9 mouse cellular contexts compared by ENCODE assay signal in genomic region chr4:117867823-117868222, GRCm38 (mm10). TPM values are rescaled to one million over a fixed set of nuclear protein-coding genes. Genes with fewer than 3 reads are reported as not detected.
DNase-seq lines count a peak whose midpoint lies in the region; ATAC-seq and TF ChIP-seq lines count a peak whose summit lies in the region.
"Had no signal": no experiment of that assay in that cellular context is flagged by ENCODE, and none has a peak within 500 bp of the region (broad histone marks: within the 10 kb centered on the region; RNA-seq: fewer than 3 reads in every experiment).

No protein-coding gene starts in this region.

- no peaks in the 10 kb centered on the region for H3K9me3 ChIP-seq in MEL (replicated peaks; ENCODE audit: insufficient read depth, low read length)
- H3K9me3 ChIP-seq in embryonic facial prominence, embryonic 11.5 days (replicated peaks; ENCODE audit: control insufficient read depth, low read length) = no peaks in the 10 kb centered on the region
- H3K9me3 ChIP-seq in heart, embryonic 14.5 days (ENCODE audit: control insufficient read depth, low read length) = no peaks in the 10 kb centered on the region
- H3K9me3 ChIP-seq in stomach, embryonic 15.5 days = no peaks in the 10 kb centered on the region
- H3K9me3 ChIP-seq: G1E had no signal

- H3K79me2 ChIP-seq in MEL (ENCODE audit: control insufficient read depth, insufficient read depth, low read length, poor library complexity) = no peaks in the 10 kb centered on the region

- H3K27ac ChIP-seq in MEL (ENCODE audit: control insufficient read depth, low read depth, low read length) = no peak overlapping the region
- H3K27ac ChIP-seq in embryonic facial prominence, embryonic 11.5 days (replicated peaks; ENCODE audit: low read depth, low read length) = no peak overlapping the region
- no peak overlapping the region for H3K27ac ChIP-seq in heart, embryonic 14.5 days (replicated peaks in 1 of 2; ENCODE audit: control insufficient read depth in 1 of 2, insufficient read depth in 1 of 2, low read depth in 2 of 2, low read length in 2 of 2)
- H3K27ac ChIP-seq in stomach, embryonic 15.5 days = no peak overlapping the region

- no peak for TF ChIP-seq POLR2A in MEL (IDR thresholded peaks at IDR 0.05; ENCODE audit: control insufficient read depth in 1 of 2, insufficient read depth in 1 of 2, low read depth in 1 of 2, low read length in 2 of 2, poor library complexity in 1 of 2)

- ATAC-seq in embryonic facial prominence, embryonic 11.5 days (replicated peaks; ENCODE audit: insufficient number of reproducible peaks, low FRiP score, low TSS enrichment, low read depth) = no peak
- ATAC-seq in heart, embryonic 14.5 days (ENCODE audit: insufficient number of reproducible peaks, insufficient read depth, low FRiP score, low read depth) = no peak
- peak; percentile 59 for ATAC-seq in megakaryocyte progenitor cell, adult 5-6 weeks (replicated peaks; ENCODE audit: poor library complexity)
- ATAC-seq in stomach, embryonic 15.5 days (ENCODE audit: insufficient read depth, low FRiP score, low read depth) = no peak

- H3K4me1 ChIP-seq in MEL (ENCODE audit: control insufficient read depth in 1 of 2, insufficient read depth in 2 of 2, low read length in 2 of 2) = no peaks in the 10 kb centered on the region
- H3K4me1 ChIP-seq in embryonic facial prominence, embryonic 11.5 days (ENCODE audit: control insufficient read depth, insufficient read depth, low read length) = peaks cover 3% of the 10 kb centered on the region; the same call in 1 of the 2 replicates
- peaks cover 16 to 20% of the 10 kb centered on the region in 2 experiments for H3K4me1 ChIP-seq in heart, embryonic 14.5 days (ENCODE audit: control insufficient read depth in 2 of 2, insufficient read depth in 2 of 2, low read length in 2 of 2)
- peaks cover 18% of the 10 kb centered on the region for H3K4me1 ChIP-seq in stomach, embryonic 15.5 days

- H3K27me3 ChIP-seq in MEL (ENCODE audit: control insufficient read depth in 1 of 2, insufficient read depth in 2 of 2, low read length in 2 of 2) = no peaks in the 10 kb centered on the region
- no peaks in the 10 kb centered on the region for H3K27me3 ChIP-seq in embryonic facial prominence, embryonic 11.5 days (ENCODE audit: control insufficient read depth, insufficient read depth, low read length)
- peaks cover 14% of the 10 kb centered on the region; the same call in 1 of the 2 replicates for H3K27me3 ChIP-seq in heart, embryonic 14.5 days (ENCODE audit: control insufficient read depth, insufficient read depth, low read length)
- 0 out of 2 replicates have a peak, but pooled peaks cover 5% of the 10 kb centered on the region for H3K27me3 ChIP-seq in stomach, embryonic 15.5 days (replicated peaks)

- H3K9ac ChIP-seq in MEL (ENCODE audit: control insufficient read depth, low read depth, low read length, poor library complexity, severe bottlenecking) = no peak overlapping the region
- H3K9ac ChIP-seq in embryonic facial prominence, embryonic 11.5 days (replicated peaks; ENCODE audit: low read length) = no peak overlapping the region
- H3K9ac ChIP-seq in heart, embryonic 14.5 days (ENCODE audit: low read length) = 0 out of 2 replicates have a peak overlapping the region, but pooled peaks have one; percentile 38
- no peak overlapping the region for H3K9ac ChIP-seq in stomach, embryonic 15.5 days

- peak; percentile 15 for TF ChIP-seq RAD21 in MEL (IDR thresholded peaks at IDR 0.05; ENCODE audit: low read depth, low read length)

- peak overlapping the region; percentile 0; the same call in 1 of the 2 replicates for H3K4me2 ChIP-seq in embryonic facial prominence, embryonic 11.5 days (ENCODE audit: low read depth, low read length)
- H3K4me2 ChIP-seq in heart, embryonic 14.5 days (ENCODE audit: low read length) = peak overlapping the region; percentile 38; the same call in 1 of the 2 replicates
- H3K4me2 ChIP-seq in stomach, embryonic 15.5 days = peak overlapping the region; percentile 34; the same call in 1 of the 2 replicates

- no peak for TF ChIP-seq EP300 in MEL (IDR thresholded peaks at IDR 0.05; ENCODE audit: low read depth in 1 of 2, low read length in 2 of 2)

- H3K4me3 ChIP-seq in MEL (ENCODE audit: control insufficient read depth in 1 of 2, insufficient read depth in 1 of 2, low read depth in 2 of 2, low read length in 2 of 2) = no peak overlapping the region
- no peak overlapping the region for H3K4me3 ChIP-seq in embryonic facial prominence, embryonic 11.5 days (ENCODE audit: low read depth, low read length)
- no peak overlapping the region for H3K4me3 ChIP-seq in heart, embryonic 14.5 days (ENCODE audit: control insufficient read depth in 1 of 2, insufficient read depth in 1 of 2, low read depth in 1 of 2, low read length in 2 of 2)
- no peak overlapping the region for H3K4me3 ChIP-seq in stomach, embryonic 15.5 days (replicated peaks)

- no peaks in the 10 kb centered on the region; a peak in 1 of 4 replicates for H3K36me3 ChIP-seq in MEL (ENCODE audit: control insufficient read depth in 1 of 2, insufficient read depth in 2 of 2, low read length in 2 of 2)
- no peaks in the 10 kb centered on the region for H3K36me3 ChIP-seq in embryonic facial prominence, embryonic 11.5 days (replicated peaks; ENCODE audit: control insufficient read depth, insufficient read depth, low read depth, low read length)
- no peaks in the 10 kb centered on the region for H3K36me3 ChIP-seq in heart, embryonic 14.5 days (ENCODE audit: control insufficient read depth, insufficient read depth, low read length)
- peaks cover 6% of the 10 kb centered on the region; the same call in 1 of the 2 replicates for H3K36me3 ChIP-seq in stomach, embryonic 15.5 days

- 15% methylated on average over 24 of the region's 24 CpGs for WGBS in embryonic facial prominence, embryonic 11.5 days
- 14% methylated on average over 24 of the region's 24 CpGs for WGBS in heart, embryonic 14.5 days
- 20% methylated on average over 24 of the region's 24 CpGs for WGBS in stomach, embryonic 15.5 days

- DNase-seq in cerebellum, adult 9-10 months = peak; percentile 47
- DNase-seq in cerebellum, adult 11-12 months = no peak
- peak; percentile 23 for DNase-seq in MEL (ENCODE audit: low read depth, low spot score)
- peak; percentile 76 for DNase-seq in embryonic facial prominence, embryonic 11.5 days (ENCODE audit: low spot score)
- peak; percentile 83 to 84 for DNase-seq in kidney, postnatal 4 days

- peak; percentile 13 to 68 (median 45); a peak in 5 of 6 replicates for TF ChIP-seq CTCF in MEL (IDR thresholded peaks at IDR 0.05 in 2 of 3, conservative IDR thresholded peaks at IDR 0.05 in 1 of 3; ENCODE audit: control insufficient read depth in 1 of 3, insufficient read depth in 1 of 3, low read depth in 2 of 3, low read length in 3 of 3, poor library complexity in 1 of 3, severe bottlenecking in 1 of 3)

RNA-seq across cellular contexts. Expression of gene Ccdc24, which starts 4.5 kb away (rescaled TPM):
- total RNA-seq in MEL (2012; rRNA removed) = 0.19 and 0.56 TPM in 2 replicates
- under 1 TPM in 1 of 2 experiments, not detected in 1; 0.36 TPM for polyA plus RNA-seq in MEL (2012; ENCODE audit: insufficient read depth in 1 of 2, insufficient read length in 2 of 2, low read depth in 1 of 2, low replicate concordance in 2 of 2, missing spikeins in 1 of 2)
- polyA plus RNA-seq in embryonic facial prominence, embryonic 11.5 days (2014; fragmentation: Nextera tagmentation; extraction: Ambion mirVana) = 0.86 and 1.6 TPM in 2 replicates
- polyA plus RNA-seq in heart, embryonic 14.5 days (2014; fragmentation: Nextera tagmentation; extraction: Ambion mirVana) = 0.49 and 0.70 TPM in 2 replicates
- total RNA-seq in megakaryocyte progenitor cell, adult 5-6 weeks (2015) = not detected in 2 replicates
- not detected in 2 replicates for total RNA-seq in megakaryocyte progenitor cell, adult 5-6 weeks (2017)
- polyA plus RNA-seq in stomach, embryonic 15.5 days (2015; fragmentation: Nextera tagmentation; extraction: Ambion mirVana) = 0.94 and 2.3 TPM in 2 replicates
- total RNA-seq: G1E had no signal
- polyA plus RNA-seq: G1E had no signal

RNA-seq across cellular contexts. Expression of gene B4galt2, which starts 15.5 kb away (rescaled TPM):
- 0.08 TPM in 1 of 2 replicates, not detected in the other for total RNA-seq in MEL (2012; rRNA removed)
- under 1 TPM in 1 of 2 experiments, not detected in 1; 0.19 TPM for polyA plus RNA-seq in MEL (2012; ENCODE audit: insufficient read depth in 1 of 2, insufficient read length in 2 of 2, low read depth in 1 of 2, low replicate concordance in 2 of 2, missing spikeins in 1 of 2)
- polyA plus RNA-seq in embryonic facial prominence, embryonic 11.5 days (2014; fragmentation: Nextera tagmentation; extraction: Ambion mirVana) = 24.9 and 26.5 TPM in 2 replicates
- 13.8 and 18.2 TPM in 2 replicates for polyA plus RNA-seq in heart, embryonic 14.5 days (2014; fragmentation: Nextera tagmentation; extraction: Ambion mirVana)
- total RNA-seq in megakaryocyte progenitor cell, adult 5-6 weeks (2015) = 0.54 TPM in 2 replicates
- total RNA-seq in megakaryocyte progenitor cell, adult 5-6 weeks (2017) = not detected in 2 replicates
- polyA plus RNA-seq in stomach, embryonic 15.5 days (2015; fragmentation: Nextera tagmentation; extraction: Ambion mirVana) = 16.6 and 17.9 TPM in 2 replicates

RNA-seq across cellular contexts. Expression of gene Atp6v0b, which starts 19.3 kb away (rescaled TPM):
- total RNA-seq in MEL (2012; rRNA removed) = 227 and 286 TPM in 2 replicates
- 100 to 1,000 TPM in 1 of 2 experiments, not detected in 1; 343 TPM for polyA plus RNA-seq in MEL (2012; ENCODE audit: insufficient read depth in 1 of 2, insufficient read length in 2 of 2, low read depth in 1 of 2, low replicate concordance in 2 of 2, missing spikeins in 1 of 2)
- polyA plus RNA-seq in embryonic facial prominence, embryonic 11.5 days (2014; fragmentation: Nextera tagmentation; extraction: Ambion mirVana) = 154 and 177 TPM in 2 replicates
- polyA plus RNA-seq in heart, embryonic 14.5 days (2014; fragmentation: Nextera tagmentation; extraction: Ambion mirVana) = 222 and 250 TPM in 2 replicates
- total RNA-seq in megakaryocyte progenitor cell, adult 5-6 weeks (2015) = 308 and 311 TPM in 2 replicates
- 105 and 150 TPM in 2 replicates for total RNA-seq in megakaryocyte progenitor cell, adult 5-6 weeks (2017)
- 214 and 232 TPM in 2 replicates for polyA plus RNA-seq in stomach, embryonic 15.5 days (2015; fragmentation: Nextera tagmentation; extraction: Ambion mirVana)

RNA-seq across cellular contexts. Expression of gene Dph2, which starts 24.0 kb away (rescaled TPM):
- total RNA-seq in MEL (2012; rRNA removed) = 24.7 and 27.2 TPM in 2 replicates
- polyA plus RNA-seq in MEL (2012; ENCODE audit: insufficient read depth in 1 of 2, insufficient read length in 2 of 2, low read depth in 1 of 2, low replicate concordance in 2 of 2, missing spikeins in 1 of 2) = 10 to 100 TPM in 1 of 2 experiments, not detected in 1; 25.2 TPM
- 20.8 and 23.8 TPM in 2 replicates for polyA plus RNA-seq in embryonic facial prominence, embryonic 11.5 days (2014; fragmentation: Nextera tagmentation; extraction: Ambion mirVana)
- 10.4 and 10.6 TPM in 2 replicates for polyA plus RNA-seq in heart, embryonic 14.5 days (2014; fragmentation: Nextera tagmentation; extraction: Ambion mirVana)
- 9.5 and 13.0 TPM in 2 replicates for total RNA-seq in megakaryocyte progenitor cell, adult 5-6 weeks (2015)
- total RNA-seq in megakaryocyte progenitor cell, adult 5-6 weeks (2017) = 8.3 and 10.3 TPM in 2 replicates
- polyA plus RNA-seq in stomach, embryonic 15.5 days (2015; fragmentation: Nextera tagmentation; extraction: Ambion mirVana) = 16.6 and 16.7 TPM in 2 replicates

RNA-seq across cellular contexts. Expression of gene Slc6a9, which starts 33.5 kb away (rescaled TPM):
- total RNA-seq in MEL (2012; rRNA removed) = 3.2 and 8.3 TPM in 2 replicates
- 10 to 100 TPM in 1 of 2 experiments, not detected in 1; 21.2 TPM for polyA plus RNA-seq in MEL (2012; ENCODE audit: insufficient read depth in 1 of 2, insufficient read length in 2 of 2, low read depth in 1 of 2, low replicate concordance in 2 of 2, missing spikeins in 1 of 2)
- 5.3 and 5.9 TPM in 2 replicates for polyA plus RNA-seq in embryonic facial prominence, embryonic 11.5 days (2014; fragmentation: Nextera tagmentation; extraction: Ambion mirVana)
- polyA plus RNA-seq in heart, embryonic 14.5 days (2014; fragmentation: Nextera tagmentation; extraction: Ambion mirVana) = 3.6 and 5.9 TPM in 2 replicates
- 0.05 TPM in 1 of 2 replicates, not detected in the other for total RNA-seq in megakaryocyte progenitor cell, adult 5-6 weeks (2015)
- 0.21 and 2.6 TPM in 2 replicates for total RNA-seq in megakaryocyte progenitor cell, adult 5-6 weeks (2017)
- polyA plus RNA-seq in stomach, embryonic 15.5 days (2015; fragmentation: Nextera tagmentation; extraction: Ambion mirVana) = 14.2 and 15.0 TPM in 2 replicates

Comparison
In these comparisons a context has a peak if more than half of its experiments do, and no peak if none do; other contexts are left out.
1. RNA of gene B4galt2, which starts 15.5 kb away (polyA plus RNA-seq): 24.9 to 26.5 TPM in embryonic facial prominence, embryonic 11.5 days, 13.8 to 18.2 TPM in heart, embryonic 14.5 days and 16.6 to 17.9 TPM in stomach, embryonic 15.5 days; 0.19 TPM in MEL; every median in the first group is over 10 times any median in the second.
2. Peak in every context shown above with its lines, with median percentiles within 50 percentile points of each other: H3K4me2 ChIP-seq.